Mouse (Mus musculus): ENCODE results near the gene A630010A05Rik. TPM values are rescaled to one million over a fixed set of nuclear protein-coding genes. Genes with fewer than 3 reads are reported as not detected.
"Not testable (repeated sequence)": the region's sequence is repeated elsewhere in the genome, so short reads cannot be mapped to it uniquely, and the experiment has no call there.

The A630010A05Rik gene
- polyA plus RNA-seq (2016; fragmentation: Nextera tagmentation; extraction: Ambion mirVana) = not detected in 2 replicates

DNA sequence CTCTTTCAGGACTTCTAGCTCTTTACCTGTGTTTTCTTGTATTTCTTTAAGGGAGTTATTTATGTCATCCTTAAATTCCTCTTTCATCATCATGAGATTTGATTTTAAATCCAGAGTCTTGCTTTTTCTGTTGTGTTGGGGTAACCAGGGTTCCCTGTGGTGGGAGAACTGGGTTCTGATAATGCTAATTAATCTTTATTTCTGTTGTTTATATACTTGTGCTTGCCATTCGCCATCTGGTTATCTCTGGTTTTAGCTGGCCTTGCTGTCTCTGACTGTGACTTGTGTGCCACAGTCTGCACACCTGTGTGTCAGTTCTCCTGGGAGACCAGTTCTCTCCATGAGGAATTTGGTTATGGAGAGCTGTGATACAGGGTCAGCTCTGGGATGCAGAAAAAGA lies at the start of gene A630010A05Rik:
A630010A05Rik (plus strand) TSS at position 301 of the 400 bp plus-strand sequence.
- Histone ChIP-seq H3K36me3 (no peaks in the 10 kb centered on the region), H3K27me3 (no peaks in the 10 kb centered on the region), H3K27ac (no peak within 1 kb of the TSS), H3K9ac (no peak within 1 kb of the TSS), H3K4me3 (no peak within 1 kb of the TSS), H3K9me3 (replicated peaks) (no peaks in the 10 kb centered on the region), H3K4me2 (replicated peaks) (no peak within 1 kb of the TSS), H3K4me1 (no peaks in the 10 kb centered on the region)
- 96% methylated on average over 1 of the region's 1 CpGs for WGBS
- ATAC-seq (ENCODE audit: low FRiP score) = no peak

- no peak for ATAC-seq (ENCODE audit: low FRiP score)
- Histone ChIP-seq H3K4me1 (no peaks in the 10 kb centered on the region), H3K36me3 (no peaks in the 10 kb centered on the region)
Measured at GRCm38 (mm10) chr16:14535766-14536165, 26.4 kb upstream of the A630010A05Rik start.

DNA sequence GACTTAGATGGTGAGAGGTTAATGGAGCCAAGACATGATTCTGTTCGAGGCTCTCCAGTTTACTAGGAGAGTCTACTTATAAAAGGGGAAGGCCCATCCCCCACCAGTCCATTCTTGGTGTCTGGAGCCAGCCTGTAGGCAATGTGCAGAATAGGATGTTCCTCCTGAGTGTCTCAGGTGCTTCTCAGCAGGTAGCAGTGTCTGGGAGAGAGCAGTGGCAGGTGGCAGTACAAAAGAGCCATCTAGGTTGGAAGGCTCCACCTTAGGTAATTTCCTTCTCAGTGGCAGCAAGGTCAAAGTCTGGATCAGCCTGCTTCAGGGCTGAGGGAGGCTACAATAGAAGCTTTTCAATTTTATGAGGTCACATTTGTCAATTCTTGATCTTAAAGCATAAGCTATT lies 4.9 kb upstream of the A630010A05Rik start:
- H3K27me3 ChIP-seq; H3K4me2 ChIP-seq (replicated peaks); H3K4me3 ChIP-seq; H3K4me1 ChIP-seq; ATAC-seq (ENCODE audit: low FRiP score); H3K9ac ChIP-seq; H3K27ac ChIP-seq; H3K36me3 ChIP-seq; H3K9me3 ChIP-seq (replicated peaks): not testable (repeated sequence)
- 74% methylated on average over 1 of the region's 1 CpGs for WGBS

More at GRCm38 (mm10) chr16:14535766-14536165, 26.4 kb upstream of the A630010A05Rik start:
- no peak overlapping the region for H3K4me2 ChIP-seq (replicated peaks)
- no peak overlapping the region for H3K27ac ChIP-seq
- no peak overlapping the region for H3K9ac ChIP-seq
- no peaks in the 10 kb centered on the region for H3K27me3 ChIP-seq
- no peaks in the 10 kb centered on the region for H3K9me3 ChIP-seq (replicated peaks)
- no peak overlapping the region for H3K4me3 ChIP-seq

Other genes starting within 250 kb of the A630010A05Rik start
- gene Fopnl, start 244.9 kb upstream of the A630010A05Rik start, polyA plus RNA-seq (2016; fragmentation: Nextera tagmentation; extraction: Ambion mirVana) = 163 and 182 TPM in 2 replicates
- 9.6 and 10.9 TPM in 2 replicates for gene Abcc1, start 200.8 kb upstream of the A630010A05Rik start, polyA plus RNA-seq (2016; fragmentation: Nextera tagmentation; extraction: Ambion mirVana)

All from hindbrain, embryonic 12.5 days (tissue).